Mouse (Mus musculus) embryo, embryonic 9.5 days (tissue): ENCODE data around the gene Desi2.
"Not testable (repeated sequence)": the region's sequence is repeated elsewhere in the genome, so short reads cannot be mapped to it uniquely, and the experiment has no call there.

Source experiments
- DNase-seq: peaks from one replicate; pipeline ENCODE4 v3.0.0-alpha.2; 2017; ENCODE audit errors: extremely low spot score

Desi2 gene

GRCm38 (mm10) chr1:178265381-178265780 is 78.2 kb downstream of the Desi2 start:
- not testable (repeated sequence) for DNase-seq

GRCm38 (mm10) chr1:178270635-178271034 is 83.4 kb downstream of the Desi2 start:
- no peak for DNase-seq

GRCm38 (mm10) chr1:178275174-178275730 is 88.0 kb downstream of the Desi2 start:
- DNase-seq: peak; percentile 35

GRCm38 (mm10) chr1:178275738-178276053 is 88.5 kb downstream of the Desi2 start:
- DNase-seq: no peak

GRCm38 (mm10) chr1:178276054-178276911 is 89.1 kb downstream of the Desi2 start:
- DNase-seq: peak; percentile 71

- not testable (repeated sequence) for DNase-seq
Observed at GRCm38 (mm10) chr1:178283314-178283713, 96.1 kb downstream of the Desi2 start.

- DNase-seq: no peak
Observed at GRCm38 (mm10) chr1:178283946-178284720, 96.9 kb downstream of the Desi2 start.

- DNase-seq: no peak
Observed at GRCm38 (mm10) chr1:178287601-178288176, 100.5 kb downstream of the Desi2 start.

- no peak for DNase-seq
Observed at GRCm38 (mm10) chr1:178291716-178292115, 104.5 kb downstream of the Desi2 start.

GRCm38 (mm10) chr1:178294051-178294450 is 106.8 kb downstream of the Desi2 start:
- DNase-seq: no peak

GRCm38 (mm10) chr1:178301261-178301660 is 114.0 kb downstream of the Desi2 start:
- DNase-seq: not testable (repeated sequence)

GRCm38 (mm10) chr1:178303425-178303824 is 116.2 kb downstream of the Desi2 start:
- DNase-seq: peak; percentile 62
